Mouse (Mus musculus) forebrain, embryonic 12.5 days (tissue): ENCODE data around the gene Hdac1. TPM values are rescaled to one million over a fixed set of nuclear protein-coding genes. Genes with fewer than 3 reads are reported as not detected.

Source experiments
- ATAC-seq: fragments of 200-750 bp; cut with Nextera tagmentation; 2 replicates; pipeline ENCODE4 v1.8.0; 2017; ENCODE audit warnings: moderate TSS enrichment; ENCODE audit not compliant: low FRiP score
- H3K27ac ChIP-seq: fragments of 300-500 bp; sonication (generic); 2 replicates; pipeline ENCODE4 v1.5.1; 2016; ENCODE audit warnings: mild to moderate bottlenecking
- H3K27me3 ChIP-seq: fragments of 300-500 bp; sonication (generic); 2 replicates; pipeline ENCODE4 v1.6.1; 2016; ENCODE audit warnings: mild to moderate bottlenecking
- H3K36me3 ChIP-seq: fragments of 300-500 bp; sonication (generic); replicated peaks from 2 replicates; pipeline ENCODE4 v1.6.1; 2016; ENCODE audit warnings: mild to moderate bottlenecking
- H3K4me1 ChIP-seq: fragments of 300-500 bp; sonication (generic); 2 replicates; pipeline ENCODE4 v1.6.1; 2016
- H3K4me2 ChIP-seq: fragments of 300-500 bp; sonication (generic); 2 replicates; pipeline ENCODE4 v1.6.1; 2016; ENCODE audit warnings: mild to moderate bottlenecking, moderate library complexity
- H3K4me3 ChIP-seq: fragments of 300-500 bp; sonication (generic); replicated peaks from 2 replicates; pipeline ENCODE4 v1.5.1; 2016; ENCODE audit warnings: mild to moderate bottlenecking
- H3K9ac ChIP-seq: fragments of 300-500 bp; sonication (generic); 2 replicates; pipeline ENCODE4 v1.6.1; 2016; ENCODE audit warnings: mild to moderate bottlenecking
- H3K9me3 ChIP-seq: fragments of 300-500 bp; sonication (generic); 2 replicates; pipeline ENCODE4 v1.6.1; 2016
- WGBS: fragments of 180-500 bp; shearing (Covaris S2); methylation state at CpG from one replicate; pipeline ENCODE4 v1.1.7; 2016; 5-methylcytosine and 5-hydroxymethylcytosine counted together
- microRNA-seq: library from miRNA; unstranded; fragments of <30 nt; microRNA quantifications from one replicate; pipeline ENCODE4, GENCODE M21; 2017
- polyA plus RNA-seq: library from polyadenylated mRNA; unstranded; fragments of >200 nt; fragmentation: Nextera tagmentation; extraction: Ambion mirVana; gene quantifications from 2 replicates; pipeline ENCODE4 v1.2.1, GENCODE M21; 2016

The Hdac1 gene
- polyA plus RNA-seq, 1 experiment from 2014 or later: 207 TPM

- Histone ChIP-seq H3K9ac (peak within 1 kb of the TSS; percentile 53; the same call in 1 of the 2 replicates), H3K9me3 (no peaks in the 10 kb centered on the region), H3K27me3 (peaks cover 32% of the 10 kb centered on the region), H3K4me3 (peak within 1 kb of the TSS; percentile 39), H3K4me2 (peak within 1 kb of the TSS; percentile 60), H3K36me3 (peaks cover 29% of the 10 kb centered on the region), H3K4me1 (peaks cover 25% of the 10 kb centered on the region), H3K27ac (no peak within 1 kb of the TSS)
- WGBS: 3% methylated on average over 70 of the region's 70 CpGs
- 0 out of 2 replicates have a peak, but pooled peaks have one; percentile 24 for ATAC-seq
Observed at GRCm38 (mm10) chr4:129490972-129491880, 51.3 kb downstream of the Hdac1 start, which contains the start of the genes Tssk3 and Fam229a. TSS of gene Tssk3 (minus strand) at chr4:129491022. TSS of gene Fam229a (plus strand) at chr4:129491190.

DNA sequence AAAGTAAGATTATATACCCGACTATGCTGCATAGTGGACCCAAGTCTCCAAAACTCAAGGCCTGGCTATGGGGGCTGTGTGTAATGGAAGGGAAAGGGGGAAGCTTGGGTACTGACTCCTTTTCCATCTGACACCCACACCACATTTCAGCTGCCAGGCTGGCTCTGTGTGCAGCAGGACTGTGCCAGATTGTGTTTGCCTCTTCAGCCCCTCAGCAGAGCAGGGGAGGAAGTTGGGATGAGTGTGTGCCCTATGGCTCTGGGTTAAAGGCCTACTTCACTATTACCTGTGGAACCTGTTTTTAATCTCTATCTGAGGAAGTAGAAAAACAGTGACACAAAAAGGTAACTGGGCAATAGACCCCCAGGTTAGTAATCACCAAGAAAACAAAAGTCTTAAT is 61.4 kb downstream of the Hdac1 start:
- peaks cover 81% of the 10 kb centered on the region for H3K36me3 ChIP-seq
- no peaks in the 10 kb centered on the region for H3K9me3 ChIP-seq
- no peak overlapping the region for H3K4me3 ChIP-seq
- no peak for ATAC-seq
- WGBS: 83% methylated on average over 1 of the region's 1 CpGs
- H3K9ac ChIP-seq: no peak overlapping the region
- no peaks in the 10 kb centered on the region for H3K4me1 ChIP-seq
- no peaks in the 10 kb centered on the region for H3K27me3 ChIP-seq
- H3K4me2 ChIP-seq: no peak overlapping the region
- no peak overlapping the region for H3K27ac ChIP-seq

DNA sequence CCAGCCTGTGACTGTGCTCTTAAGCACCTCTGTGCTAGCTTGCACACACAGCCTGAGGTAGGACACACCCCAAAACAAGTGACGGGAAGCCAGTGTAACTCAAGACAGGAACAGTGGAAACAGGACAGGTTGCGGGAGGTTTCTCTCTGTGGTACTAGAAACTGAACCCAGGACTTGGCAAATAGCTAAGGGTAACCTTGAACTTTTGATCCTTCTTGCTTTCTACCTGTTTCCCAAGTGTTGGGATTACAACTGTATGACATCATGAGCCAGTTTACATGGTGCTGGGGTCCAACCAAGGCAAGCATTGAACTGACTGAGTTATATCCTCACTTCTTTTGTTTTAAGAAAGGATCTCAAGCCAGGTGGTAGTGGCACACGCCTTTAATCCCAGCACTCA is 62.6 kb downstream of the Hdac1 start:
- Histone ChIP-seq H3K36me3 (peaks cover 79% of the 10 kb centered on the region), H3K9me3 (no peaks in the 10 kb centered on the region), H3K4me3 (no peak overlapping the region), H3K4me1 (no peaks in the 10 kb centered on the region), H3K9ac (no peak overlapping the region), H3K27ac (no peak overlapping the region), H3K4me2 (no peak overlapping the region), H3K27me3 (no peaks in the 10 kb centered on the region)
- WGBS: 88% methylated on average over 3 of the region's 3 CpGs
- no peak for ATAC-seq

DNA sequence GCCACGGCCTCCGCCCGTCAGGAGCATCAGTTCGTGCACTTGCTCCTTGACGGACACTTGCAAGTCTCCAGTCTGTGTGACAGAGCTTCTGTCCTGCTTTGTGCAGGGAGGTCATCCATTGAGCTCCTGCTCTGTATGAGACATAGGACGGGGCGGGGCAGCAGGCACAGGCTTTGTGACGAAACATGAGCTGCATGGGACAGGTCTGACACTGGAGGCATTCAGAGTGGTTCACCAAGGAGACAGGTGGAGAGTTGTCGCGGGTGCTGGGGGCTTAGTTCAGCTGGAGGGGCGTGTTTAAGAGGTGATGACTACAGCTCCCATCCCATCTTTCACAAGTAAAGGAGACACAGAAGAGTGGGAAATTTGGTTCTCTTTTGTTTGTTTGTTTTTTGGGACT is 66.5 kb downstream of the Hdac1 start:
- Histone ChIP-seq H3K4me3 (no peak overlapping the region), H3K4me2 (no peak overlapping the region), H3K36me3 (peaks cover 87% of the 10 kb centered on the region), H3K9ac (no peak overlapping the region), H3K4me1 (no peaks in the 10 kb centered on the region), H3K27me3 (no peaks in the 10 kb centered on the region), H3K27ac (no peak overlapping the region), H3K9me3 (no peaks in the 10 kb centered on the region)
- 87% methylated on average over 11 of the region's 11 CpGs for WGBS
- ATAC-seq: no peak

Small RNA genes within 50 kb of the gene (microRNA-seq; reads per million reads assigned to microRNA genes)
- not detected for gene Mir8119

Other genes with a start within 250 kb of the Hdac1 start
- gene Rbbp4, start 207.3 kb downstream of the Hdac1 start, polyA plus RNA-seq: 525 and 575 TPM in 2 replicates
- 35.2 and 36.2 TPM in 2 replicates for gene Zbtb8os, start 207.0 kb downstream of the Hdac1 start, polyA plus RNA-seq
- 10.6 and 10.9 TPM in 2 replicates for gene Zbtb8a, start 164.6 kb downstream of the Hdac1 start, polyA plus RNA-seq
- gene Zbtb8b, start 101.9 kb downstream of the Hdac1 start, polyA plus RNA-seq: 2.8 and 3.2 TPM in 2 replicates
- 27.3 and 29.4 TPM in 2 replicates for gene Bsdc1, start 81.1 kb downstream of the Hdac1 start, polyA plus RNA-seq
- not detected in 2 replicates for gene Tssk3, start 51.7 kb downstream of the Hdac1 start, polyA plus RNA-seq
- not detected in 2 replicates for gene Fam229a, start 51.5 kb downstream of the Hdac1 start, polyA plus RNA-seq
- 1,836 and 1,849 TPM in 2 replicates for gene Marcksl1, start 29.1 kb downstream of the Hdac1 start, polyA plus RNA-seq
- 9.0 and 9.3 TPM in 2 replicates for gene Lck, start 30.9 kb upstream of the Hdac1 start, polyA plus RNA-seq
- 0.37 and 0.92 TPM in 2 replicates for gene Fam167b, start 35.8 kb upstream of the Hdac1 start, polyA plus RNA-seq
- gene Eif3i, start 57.9 kb upstream of the Hdac1 start, polyA plus RNA-seq: 204 and 212 TPM in 2 replicates
- 161 and 163 TPM in 2 replicates for gene Tmem234, start 58.0 kb upstream of the Hdac1 start, polyA plus RNA-seq
- 2.6 and 2.9 TPM in 2 replicates for gene Dcdc2b, start 71.5 kb upstream of the Hdac1 start, polyA plus RNA-seq
- gene Iqcc, start 76.4 kb upstream of the Hdac1 start, polyA plus RNA-seq: 26.5 and 27.4 TPM in 2 replicates
- 75.4 and 79.2 TPM in 2 replicates for gene Ccdc28b, start 81.2 kb upstream of the Hdac1 start, polyA plus RNA-seq
- gene Txlna, start 98.4 kb upstream of the Hdac1 start, polyA plus RNA-seq: 97.1 and 111 TPM in 2 replicates
- 13.6 and 14.9 TPM in 2 replicates for gene Kpna6, start 130.1 kb upstream of the Hdac1 start, polyA plus RNA-seq
- gene Tmem39b, start 154.1 kb upstream of the Hdac1 start, polyA plus RNA-seq: 18.5 and 21.9 TPM in 2 replicates
- gene Khdrbs1, start 199.6 kb upstream of the Hdac1 start, polyA plus RNA-seq: 229 and 231 TPM in 2 replicates